Mouse (Mus musculus) erythroblast, embryonic 14.5 days (primary cell): ENCODE data around the gene Tnfaip3. TPM values are rescaled to one million over a fixed set of nuclear protein-coding genes. Genes with fewer than 3 reads are reported as not detected.

ENCODE experiments used
- H3K27me3 ChIP-seq: 2 replicates; pipeline ENCODE4 v1.6.1; 2012; ENCODE audit warnings: inconsistent platforms; ENCODE audit not compliant: control insufficient read depth
- H3K36me3 ChIP-seq: 2 replicates; pipeline ENCODE4 v1.6.1; 2012; ENCODE audit warnings: mild to moderate bottlenecking, inconsistent platforms; ENCODE audit not compliant: control insufficient read depth
- H3K4me1 ChIP-seq: 2 replicates; pipeline ENCODE4 v1.6.1; 2012; ENCODE audit warnings: inconsistent platforms; ENCODE audit not compliant: control insufficient read depth
- H3K4me3 ChIP-seq: replicated peaks from 2 replicates; pipeline ENCODE3; 2012; ENCODE audit warnings: moderate library complexity, mild to moderate bottlenecking, inconsistent platforms
- H3K9me3 ChIP-seq: 2 replicates; pipeline ENCODE4 v1.6.1; 2012; ENCODE audit warnings: low read length, inconsistent platforms, mixed read lengths; ENCODE audit not compliant: control insufficient read depth
- GATA1 ChIP-seq: IDR thresholded peaks from 2 replicates; pipeline ENCODE4 v1.6.1; 2012; ENCODE audit warnings: low read length, inconsistent platforms, mixed read lengths
- TAL1 ChIP-seq: IDR thresholded peaks from 3 replicates; pipeline ENCODE4 v1.6.1; 2012; ENCODE audit warnings: low read length, inconsistent platforms, mixed read lengths
- polyA plus RNA-seq: library from polyadenylated mRNA; stranded (reverse); fragments of >175 nt; gene quantifications from 2 replicates; pipeline ENCODE4 v1.2.3, GENCODE M21; 2012

Tnfaip3 gene
- polyA plus RNA-seq, 1 experiment: 0.15 TPM

DNA sequence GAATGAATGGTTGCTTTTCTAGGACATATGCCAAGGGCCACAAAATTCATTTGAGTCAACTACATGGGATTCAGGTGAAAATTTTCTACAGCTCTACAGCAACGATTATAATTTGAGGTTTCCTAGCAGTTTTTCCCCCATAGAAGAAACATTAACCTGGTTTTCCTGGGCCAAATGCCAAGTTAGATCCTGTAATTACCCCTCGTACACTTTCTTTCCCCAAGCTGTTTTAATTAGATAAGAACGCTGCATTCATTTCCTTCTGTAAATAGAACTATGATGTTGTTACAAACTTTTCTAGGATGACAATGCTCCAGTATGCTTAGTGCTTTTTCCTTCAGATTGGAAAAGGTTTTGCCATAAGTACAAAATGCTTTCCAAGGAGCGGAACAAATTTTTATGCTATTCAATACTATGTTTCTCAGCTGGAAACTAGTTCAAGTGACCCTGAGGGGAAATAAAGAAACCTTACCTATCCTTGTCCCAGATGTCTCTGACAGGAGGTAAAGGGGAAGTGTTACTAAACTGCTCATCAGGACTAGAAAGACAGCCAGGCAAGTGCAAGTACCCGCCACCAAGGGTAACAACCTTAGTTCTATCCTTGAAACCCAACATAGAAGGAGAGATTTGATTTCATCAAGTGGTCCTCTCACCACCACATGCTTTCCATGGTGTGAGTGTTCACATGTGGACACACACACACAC is 8.3 kb upstream of the Tnfaip3 start:
- Histone ChIP-seq H3K4me3 (no peak overlapping the region), H3K4me1 (no peaks in the 10 kb centered on the region), H3K27me3 (no peaks in the 10 kb centered on the region), H3K9me3 (no peaks in the 10 kb centered on the region), H3K36me3 (no peaks in the 10 kb centered on the region)
- no peak for TF ChIP-seq TAL1
- no peak for TF ChIP-seq GATA1

DNA sequence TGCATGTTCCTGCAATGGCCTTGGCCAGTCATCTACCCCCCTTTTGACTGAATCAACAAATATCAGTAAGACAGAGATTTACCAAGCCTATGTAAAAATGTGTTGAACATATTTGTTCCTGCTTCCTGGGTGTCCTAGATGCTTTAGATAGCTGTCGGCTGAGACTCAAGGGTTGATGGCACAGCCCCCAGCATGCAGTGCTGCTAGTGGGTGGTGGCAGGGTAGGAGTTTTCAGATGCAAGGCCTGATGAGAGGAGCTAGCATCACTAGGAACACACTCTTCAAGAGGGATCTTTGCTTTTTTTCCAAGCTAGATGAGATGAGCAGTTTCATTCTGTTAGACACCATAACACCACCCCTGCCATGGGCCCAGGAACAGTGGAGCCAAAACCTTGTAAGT is 6.8 kb upstream of the Tnfaip3 start:
- Histone ChIP-seq H3K27me3 (no peaks in the 10 kb centered on the region), H3K36me3 (no peaks in the 10 kb centered on the region), H3K9me3 (no peaks in the 10 kb centered on the region), H3K4me1 (no peaks in the 10 kb centered on the region), H3K4me3 (no peak overlapping the region)
- TF ChIP-seq GATA1 (no peak), TAL1 (no peak)

DNA sequence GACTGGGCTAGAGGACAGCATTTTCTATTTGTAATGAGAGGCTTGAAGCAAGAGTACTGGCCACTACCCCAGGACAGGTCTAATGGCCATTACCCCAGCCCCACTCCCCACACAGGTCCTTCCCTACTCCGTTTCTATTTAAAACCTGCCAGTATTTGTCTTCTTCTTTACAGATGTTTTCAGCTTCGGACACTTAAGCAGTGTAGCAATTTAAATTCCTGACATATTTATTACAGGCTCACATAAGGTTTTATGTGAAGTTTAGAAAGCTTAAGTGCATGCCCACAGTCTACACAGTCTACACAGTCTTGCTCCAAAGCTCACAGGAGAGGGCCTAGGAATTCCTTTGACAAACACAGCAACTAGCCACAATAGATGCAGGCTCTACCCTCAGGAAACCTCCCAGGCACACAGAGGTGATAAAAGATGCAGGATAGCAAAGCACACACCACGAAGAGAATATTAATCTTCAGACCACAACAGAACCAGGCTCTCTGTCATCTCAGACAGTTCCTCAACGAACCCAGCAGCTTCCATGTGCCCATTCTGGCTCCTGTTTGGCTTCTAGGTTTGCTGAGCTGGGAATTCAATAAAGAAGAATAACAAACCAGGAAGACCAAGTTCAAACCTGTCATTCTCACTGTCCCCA is 1.5 kb upstream of the Tnfaip3 start:
- Histone ChIP-seq H3K9me3 (no peaks in the 10 kb centered on the region), H3K4me1 (peaks cover 15% of the 10 kb centered on the region), H3K36me3 (no peaks in the 10 kb centered on the region), H3K4me3 (no peak overlapping the region), H3K27me3 (peaks cover 14% of the 10 kb centered on the region)
- TF ChIP-seq TAL1 (no peak), GATA1 (no peak)

DNA sequence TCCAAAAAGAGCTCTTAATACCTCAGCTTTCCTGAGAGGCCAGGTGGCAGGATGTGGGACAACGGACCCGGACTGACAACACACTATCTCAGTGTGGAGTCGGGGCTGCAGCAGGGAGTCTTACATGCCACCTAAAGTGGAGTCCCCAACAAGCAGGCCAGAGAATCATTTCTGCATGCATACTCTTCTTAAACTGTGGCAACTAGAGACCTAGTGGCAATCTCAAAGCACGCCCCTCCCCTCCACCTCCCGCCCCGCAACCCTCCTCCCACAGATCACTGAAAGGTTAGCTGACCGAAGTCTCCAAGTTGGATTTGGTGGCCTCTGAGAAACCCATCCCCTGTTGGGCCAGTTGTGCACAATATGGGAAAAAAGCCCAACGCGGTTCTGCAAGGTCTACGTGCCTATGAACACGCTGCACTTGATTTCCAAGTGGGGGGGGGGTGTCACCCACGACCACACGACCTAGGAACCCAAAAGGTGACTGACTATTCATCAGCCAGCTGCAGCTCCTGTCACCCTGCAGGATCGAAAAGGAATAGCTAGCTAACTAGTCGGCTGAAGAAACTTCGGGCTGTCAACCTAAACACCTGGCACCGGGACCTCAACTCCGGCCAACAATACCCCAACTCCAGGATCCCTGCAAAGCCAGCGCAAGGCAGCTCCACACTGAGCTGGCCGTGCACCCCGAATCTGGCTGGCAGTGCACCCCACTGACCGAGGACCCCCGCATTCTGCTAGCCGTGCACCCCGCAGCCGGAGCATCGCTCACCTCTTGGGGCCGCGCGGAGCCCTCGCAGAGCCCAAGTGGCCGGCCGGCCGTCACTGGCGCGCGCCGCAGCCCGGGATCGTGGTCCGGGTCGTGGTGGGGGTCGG is 838 bp downstream of the Tnfaip3 start:
- Histone ChIP-seq H3K9me3 (no peaks in the 10 kb centered on the region), H3K4me1 (peaks cover 15% of the 10 kb centered on the region), H3K4me3 (peak overlapping the region; percentile 70), H3K27me3 (peaks cover 14% of the 10 kb centered on the region), H3K36me3 (no peaks in the 10 kb centered on the region)
- no peak for TF ChIP-seq GATA1
- no peak for TF ChIP-seq TAL1

DNA sequence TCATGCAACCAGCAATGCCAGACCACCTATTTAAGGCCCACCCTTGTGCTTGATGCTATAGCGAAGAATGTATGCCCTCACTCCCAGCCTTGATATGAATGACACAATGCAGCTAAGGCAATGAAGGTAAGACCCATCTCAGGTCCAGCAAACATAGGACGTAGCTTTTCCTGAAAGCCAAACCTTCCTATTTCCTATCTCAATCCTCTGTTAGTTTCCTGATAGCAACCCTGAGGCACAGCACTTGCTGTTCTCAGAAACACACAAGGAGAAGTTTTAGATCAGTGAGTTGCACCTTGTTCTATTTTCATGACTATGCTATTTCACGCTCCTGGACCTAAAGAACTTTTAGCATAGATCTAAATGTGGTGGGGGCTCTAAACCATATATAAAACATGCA is 2.1 kb downstream of the Tnfaip3 start:
- no peak overlapping the region for H3K4me3 ChIP-seq
- no peaks in the 10 kb centered on the region for H3K36me3 ChIP-seq
- no peak for TF ChIP-seq TAL1
- TF ChIP-seq GATA1: no peak

DNA sequence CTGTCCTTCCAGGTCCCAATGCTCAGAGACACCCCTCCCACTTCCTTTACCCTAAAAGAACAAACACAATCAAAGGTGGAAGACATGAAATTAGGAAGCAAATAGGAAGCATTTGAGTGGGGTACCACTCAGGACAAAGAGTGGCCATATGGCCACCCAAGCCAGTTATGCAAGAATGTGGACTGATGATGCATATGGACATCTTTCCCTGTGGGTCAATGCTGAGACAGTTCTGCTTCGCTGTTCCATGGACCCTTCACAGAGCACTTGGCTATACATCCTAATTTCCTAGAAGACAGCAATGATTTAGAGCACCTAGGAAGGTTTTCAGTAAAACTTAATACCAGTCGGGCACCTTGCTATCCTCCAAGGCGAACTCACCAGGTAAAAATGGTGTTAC is 2.8 kb downstream of the Tnfaip3 start:
- no peak overlapping the region for H3K4me3 ChIP-seq
- H3K27me3 ChIP-seq: peaks cover 14% of the 10 kb centered on the region
- H3K9me3 ChIP-seq: no peaks in the 10 kb centered on the region
- TF ChIP-seq GATA1: no peak
- no peak for TF ChIP-seq TAL1
- H3K36me3 ChIP-seq: no peaks in the 10 kb centered on the region
- peaks cover 15% of the 10 kb centered on the region for H3K4me1 ChIP-seq

More for the DNA sequence above, 2.1 kb downstream of the Tnfaip3 start:
- Histone ChIP-seq H3K4me1 (peaks cover 15% of the 10 kb centered on the region), H3K27me3 (peaks cover 14% of the 10 kb centered on the region), H3K9me3 (no peaks in the 10 kb centered on the region)

DNA sequence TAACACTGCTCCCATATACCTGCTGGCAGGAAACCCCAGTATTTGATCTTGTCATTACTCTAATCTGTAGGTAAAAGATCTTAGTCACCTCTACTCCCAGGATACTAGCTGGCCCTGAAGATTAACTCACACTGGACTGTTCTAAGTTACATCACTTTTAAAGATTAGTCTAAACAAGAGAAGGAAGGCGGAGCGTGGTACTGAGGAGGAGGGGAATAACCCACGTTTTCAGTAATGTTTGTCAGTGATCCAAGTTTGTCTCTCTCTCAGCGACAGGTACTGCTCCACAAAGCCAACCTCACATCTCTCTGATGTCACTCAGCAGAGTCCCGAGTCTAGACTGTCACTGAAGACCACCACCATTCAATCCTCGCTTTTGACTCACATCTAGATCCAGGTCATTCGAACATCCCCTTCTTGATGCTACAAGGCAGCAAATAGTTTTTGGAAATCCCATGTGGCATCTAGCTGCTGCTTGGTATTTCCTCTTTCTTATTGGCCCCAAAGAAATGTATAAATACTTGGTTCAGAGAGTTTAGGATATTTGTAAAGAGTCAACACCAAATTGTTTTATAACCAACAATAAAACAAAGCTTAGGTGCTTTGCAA is 3.5 kb downstream of the Tnfaip3 start:
- peaks cover 15% of the 10 kb centered on the region for H3K4me1 ChIP-seq
- H3K4me3 ChIP-seq: no peak overlapping the region
- no peaks in the 10 kb centered on the region for H3K36me3 ChIP-seq
- no peaks in the 10 kb centered on the region for H3K9me3 ChIP-seq
- H3K27me3 ChIP-seq: peaks cover 14% of the 10 kb centered on the region
- TF ChIP-seq TAL1 (no peak), GATA1 (no peak)

DNA sequence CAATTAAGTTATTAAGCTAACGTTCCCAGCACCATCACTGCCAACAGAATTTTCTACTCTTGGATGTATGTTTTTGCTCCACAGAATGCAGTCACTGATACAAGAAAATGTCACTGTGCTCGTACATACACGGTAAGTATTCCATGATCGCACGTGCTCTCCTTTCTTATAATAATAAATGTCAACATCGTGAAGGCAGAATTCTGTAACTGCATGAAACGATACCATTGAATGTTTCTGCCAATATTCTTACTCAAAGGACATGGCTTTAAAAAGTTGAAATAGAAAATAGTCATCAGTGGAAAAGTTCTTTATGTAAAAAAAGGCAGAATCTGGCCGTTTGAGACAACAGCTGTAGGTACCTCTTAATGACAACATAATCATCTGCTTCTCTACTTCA is 5.0 kb downstream of the Tnfaip3 start:
- H3K9me3 ChIP-seq: no peaks in the 10 kb centered on the region
- H3K36me3 ChIP-seq: peaks cover 2% of the 10 kb centered on the region; the same call in 1 of the 2 replicates
- peaks cover 11% of the 10 kb centered on the region for H3K4me1 ChIP-seq
- H3K27me3 ChIP-seq: peaks cover 14% of the 10 kb centered on the region
- TF ChIP-seq TAL1 (no peak), GATA1 (no peak)
- no peak overlapping the region for H3K4me3 ChIP-seq

DNA sequence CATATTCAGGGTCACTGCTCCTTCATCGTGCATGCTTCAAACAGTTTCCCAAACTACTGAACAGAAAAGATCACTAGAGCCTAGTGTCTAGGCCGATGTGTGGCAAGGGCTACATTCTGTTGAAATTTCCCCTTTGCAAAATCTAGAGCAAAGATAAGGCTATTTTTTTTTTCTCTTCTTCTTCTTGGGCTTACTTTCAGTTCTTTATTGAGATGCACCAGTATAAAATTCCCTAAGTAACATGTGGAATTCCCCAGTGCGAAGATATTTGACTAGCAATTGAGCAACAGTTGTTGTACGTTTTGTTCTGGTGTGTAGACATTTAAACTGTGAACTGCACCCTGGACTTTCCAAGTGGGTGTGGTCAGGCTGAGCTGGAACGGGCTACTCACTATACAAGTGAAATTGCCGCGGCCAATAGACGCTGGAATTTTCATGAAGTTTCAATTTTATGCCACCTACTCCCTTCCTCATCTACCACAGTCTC is 6.2 kb downstream of the Tnfaip3 start:
- TF ChIP-seq GATA1 (no peak), TAL1 (no peak)
- peaks cover 5% of the 10 kb centered on the region for H3K27me3 ChIP-seq
- no peak overlapping the region for H3K4me3 ChIP-seq
- H3K9me3 ChIP-seq: no peaks in the 10 kb centered on the region
- H3K4me1 ChIP-seq: peaks cover under 1% of the 10 kb centered on the region; the same call in 1 of the 2 replicates
- peaks cover 4% of the 10 kb centered on the region; the same call in 1 of the 2 replicates for H3K36me3 ChIP-seq
